Mouse (Mus musculus): ENCODE measurements at regions not wholly inside any gene's neighbourhood (a gene's known extent, or its start where the extent isn't known, plus 50 kb on each side); places are given as distances from the start of the nearest gene placed in this dataset.

- DNase-seq (ENCODE audit: low read depth, low spot score): no peak
Measured at GRCm38 (mm10) chr12:25393501-25393900, 296.6 kb upstream of the Id2 start.

GRCm38 (mm10) chr12:25389202-25389601 is 292.3 kb upstream of the Id2 start:
- no peak for DNase-seq (ENCODE audit: low read depth, low spot score)

GRCm38 (mm10) chr12:25387791-25388280 is 290.9 kb upstream of the Id2 start:
- DNase-seq (ENCODE audit: low read depth, low spot score): no peak

- DNase-seq (ENCODE audit: low read depth, low spot score): no peak
Measured at GRCm38 (mm10) chr12:25382961-25383360, 286.0 kb upstream of the Id2 start.

GRCm38 (mm10) chr12:25382475-25382874 is 285.5 kb upstream of the Id2 start:
- no peak for DNase-seq (ENCODE audit: low read depth, low spot score)

GRCm38 (mm10) chr12:25381619-25382018 is 284.7 kb upstream of the Id2 start:
- DNase-seq (ENCODE audit: low read depth, low spot score): no peak

DNA sequence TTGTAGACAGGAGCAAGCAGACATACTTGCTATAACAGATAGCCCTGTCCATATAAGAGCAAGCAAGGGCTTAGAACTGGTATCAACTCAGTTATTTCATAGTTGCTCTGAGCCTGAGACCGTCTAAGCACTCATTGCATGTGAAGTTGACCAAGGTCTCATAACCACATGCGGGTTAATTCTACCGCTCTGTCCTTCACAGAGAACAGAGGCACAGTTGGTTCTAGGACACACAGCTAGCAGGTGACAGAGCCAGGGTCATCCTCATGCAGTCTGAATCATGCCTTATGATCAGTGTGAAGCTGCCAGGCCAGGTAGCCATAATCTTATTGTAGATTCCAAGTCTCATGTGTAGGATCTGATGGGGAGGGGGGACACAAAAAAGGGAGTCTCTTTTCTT is 283.1 kb upstream of the Id2 start:
- DNase-seq (ENCODE audit: low read depth, low spot score): no peak

DNA sequence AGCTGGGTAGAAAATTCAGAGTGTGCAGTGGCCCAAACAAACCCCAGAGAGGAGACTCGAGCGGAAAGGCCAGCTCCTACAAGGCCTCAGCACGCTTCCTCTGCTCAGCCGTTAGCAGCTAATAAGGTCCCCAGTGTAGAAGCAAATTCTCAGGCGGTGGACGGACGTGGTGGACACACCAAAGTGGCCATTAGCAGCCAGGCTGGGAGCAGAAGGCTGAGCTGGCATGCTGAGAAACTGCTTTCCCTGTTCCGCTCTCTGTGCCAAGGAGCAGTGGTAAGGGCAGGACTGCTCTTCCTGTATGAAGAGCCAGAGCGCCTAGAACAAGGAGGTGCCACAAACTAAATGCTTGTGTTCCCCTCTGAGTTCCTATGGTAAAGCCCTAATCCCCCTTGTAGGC is 282.1 kb upstream of the Id2 start:
- DNase-seq (ENCODE audit: low read depth, low spot score): peak; percentile 54

DNA sequence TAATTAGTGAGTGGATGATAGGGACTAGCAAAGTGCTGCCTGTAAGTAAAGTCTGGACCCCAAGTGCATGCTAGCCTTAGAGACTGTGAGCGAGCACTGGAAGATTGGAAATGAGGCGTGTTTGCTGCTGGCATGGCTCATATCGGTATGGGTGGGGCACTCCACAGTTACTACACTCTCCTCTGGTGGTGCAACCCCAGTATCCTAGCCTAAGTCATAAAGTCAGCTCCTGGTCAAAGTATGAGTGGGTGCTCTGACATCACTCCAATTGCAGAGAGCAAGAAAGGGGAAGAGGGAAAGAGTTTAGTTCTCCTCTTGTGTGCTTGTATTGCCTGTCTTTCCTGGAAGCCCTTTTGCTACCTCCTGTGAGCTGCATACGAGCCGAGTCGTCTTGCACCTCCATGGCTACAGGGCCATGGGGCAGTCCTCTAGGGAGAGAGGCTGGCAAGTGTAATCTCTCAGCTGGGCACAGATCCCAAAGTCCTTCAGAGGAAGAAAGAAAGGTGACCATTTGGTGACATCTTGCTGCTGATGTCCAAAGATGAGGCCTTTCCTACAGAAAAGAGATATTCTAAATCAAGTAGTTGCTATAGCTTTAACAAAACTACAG is 281.2 kb upstream of the Id2 start:
- DNase-seq (ENCODE audit: low read depth, low spot score): no peak

GRCm38 (mm10) chr12:25376451-25376850 is 279.5 kb upstream of the Id2 start:
- peak; percentile 19 for DNase-seq (ENCODE audit: low read depth, low spot score)

DNA sequence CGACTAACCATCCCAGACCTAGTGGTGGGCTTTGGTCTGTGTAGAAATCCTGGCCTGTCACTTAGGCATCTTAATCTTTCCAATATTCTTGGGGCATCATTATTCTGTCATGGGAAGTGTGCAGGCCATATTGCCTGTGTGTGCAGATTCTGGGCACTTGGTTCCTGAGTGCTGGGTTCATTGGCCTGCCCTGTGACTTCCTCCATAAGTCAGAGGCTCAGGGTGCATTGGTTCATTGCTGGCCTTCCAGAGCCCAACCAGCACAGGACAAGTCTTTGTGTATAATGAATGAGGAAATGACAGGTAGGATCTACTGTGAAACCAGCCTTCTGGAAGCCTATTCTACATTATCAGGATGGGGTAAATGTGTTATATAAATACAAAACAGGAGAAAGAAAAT is 270.6 kb upstream of the Id2 start:
- DNase-seq (ENCODE audit: low read depth, low spot score): no peak

- no peak for DNase-seq (ENCODE audit: low read depth, low spot score)
Measured at GRCm38 (mm10) chr12:25365600-25366267, 268.8 kb upstream of the Id2 start.

- DNase-seq (ENCODE audit: low read depth, low spot score): peak; percentile 36
Measured at GRCm38 (mm10) chr12:25364966-25365568, 268.1 kb upstream of the Id2 start.

DNA sequence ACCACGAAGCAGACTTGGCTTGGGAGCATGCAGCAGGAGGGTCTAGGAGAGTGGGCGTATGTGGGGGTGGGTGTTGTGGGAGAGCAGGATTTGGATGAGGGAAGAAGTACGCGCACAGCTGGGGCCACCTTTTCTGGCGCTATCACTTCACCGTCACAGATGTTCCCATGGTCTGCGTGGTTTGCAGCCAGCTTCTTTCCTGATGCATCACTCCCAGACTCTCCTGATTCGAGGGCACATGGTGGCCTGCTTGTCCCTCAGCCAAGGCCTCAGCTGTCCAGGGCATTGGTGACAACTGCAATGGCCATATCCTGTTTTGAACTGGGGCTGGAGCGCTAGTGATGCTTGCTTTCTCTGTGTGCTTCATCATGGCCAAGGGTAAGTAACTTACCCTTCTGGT is 266.9 kb upstream of the Id2 start:
- peak; percentile 14 for DNase-seq (ENCODE audit: low read depth, low spot score)

- no peak for DNase-seq (ENCODE audit: low read depth, low spot score)
Measured at GRCm38 (mm10) chr12:25363341-25363740, 266.4 kb upstream of the Id2 start.

DNA sequence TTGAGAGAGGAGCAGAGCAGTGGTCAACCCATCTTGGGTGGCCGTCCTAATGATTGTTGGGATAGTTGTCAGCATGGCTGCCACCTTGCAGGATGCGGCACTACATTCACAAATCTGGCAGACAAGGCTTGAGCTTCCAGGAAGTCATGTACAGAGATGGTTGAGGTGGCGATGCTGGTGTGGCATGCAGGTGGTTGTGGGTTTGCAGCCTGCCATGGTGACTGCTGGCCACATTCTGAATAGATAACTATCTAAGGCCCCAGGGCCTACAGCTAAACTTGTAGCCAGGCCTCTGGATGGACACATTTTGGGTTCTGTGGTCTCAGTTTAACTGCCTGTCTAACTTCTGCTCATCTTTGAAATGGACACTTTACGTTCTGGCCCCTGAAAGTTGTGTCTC is 265.8 kb upstream of the Id2 start:
- no peak for DNase-seq (ENCODE audit: low read depth, low spot score)

GRCm38 (mm10) chr12:25360726-25361125 is 263.8 kb upstream of the Id2 start:
- no peak for DNase-seq (ENCODE audit: low read depth, low spot score)

DNA sequence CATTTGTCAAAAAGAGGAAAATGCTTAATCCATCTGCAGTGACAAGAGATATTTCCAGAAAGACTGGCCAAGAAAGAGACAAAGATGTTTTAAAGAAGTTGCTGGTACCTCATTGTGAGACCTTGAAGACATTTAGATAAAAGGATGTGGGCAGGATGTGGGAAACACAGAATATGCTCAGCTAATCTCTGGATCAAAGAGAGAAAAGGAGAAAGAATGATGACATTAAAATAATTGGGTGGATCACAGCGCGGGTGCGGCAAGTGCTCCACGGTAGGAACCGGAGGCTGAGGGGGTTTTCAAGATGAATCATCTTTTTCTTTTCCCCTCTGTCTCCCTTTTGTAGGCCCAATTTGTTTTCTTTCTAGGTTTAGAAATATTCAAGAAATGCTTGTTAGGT is 263.0 kb upstream of the Id2 start:
- DNase-seq (ENCODE audit: low read depth, low spot score): no peak

- no peak for DNase-seq (ENCODE audit: low read depth, low spot score)
Measured at GRCm38 (mm10) chr12:25358846-25359525, 262.0 kb upstream of the Id2 start.

DNA sequence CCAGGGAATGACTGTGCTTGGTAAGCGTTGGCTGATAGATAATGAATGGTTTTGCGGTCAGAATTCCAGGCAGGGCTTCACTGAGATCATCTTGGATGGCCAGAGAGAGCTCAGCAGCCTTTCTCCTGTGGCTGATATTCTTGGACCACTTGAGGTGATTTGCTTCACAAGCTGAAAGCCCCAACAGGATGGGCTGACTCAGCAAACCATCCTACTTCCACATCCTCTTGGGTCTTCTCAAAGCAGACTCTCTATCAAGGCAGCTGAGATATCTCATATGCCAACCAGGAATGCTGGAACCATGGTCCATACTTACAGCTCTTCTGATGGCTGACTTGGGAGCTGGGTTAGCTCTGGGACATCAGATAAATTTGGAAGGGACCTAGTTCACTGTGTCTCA is 259.8 kb upstream of the Id2 start:
- DNase-seq (ENCODE audit: low read depth, low spot score): no peak

DNA sequence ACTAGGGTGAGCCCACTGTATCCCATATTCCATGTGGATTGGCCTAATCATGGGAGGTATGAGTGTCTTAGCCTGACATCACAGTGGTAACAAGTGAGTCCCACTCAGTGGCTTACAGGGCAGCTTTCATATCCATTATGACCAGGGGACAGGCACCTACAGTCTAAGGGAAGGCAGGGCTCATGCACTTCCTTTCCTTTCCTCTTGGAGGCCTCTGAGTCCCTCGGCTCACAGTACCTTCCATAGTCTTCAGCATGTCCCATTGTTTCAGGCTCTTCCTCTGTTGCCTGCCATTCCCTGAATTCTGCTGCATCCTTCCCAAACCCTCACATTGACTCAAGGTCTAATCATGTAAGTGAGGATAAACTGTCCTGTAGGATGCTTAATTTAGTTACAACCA is 258.3 kb upstream of the Id2 start:
- DNase-seq (ENCODE audit: low read depth, low spot score): no peak

DNA sequence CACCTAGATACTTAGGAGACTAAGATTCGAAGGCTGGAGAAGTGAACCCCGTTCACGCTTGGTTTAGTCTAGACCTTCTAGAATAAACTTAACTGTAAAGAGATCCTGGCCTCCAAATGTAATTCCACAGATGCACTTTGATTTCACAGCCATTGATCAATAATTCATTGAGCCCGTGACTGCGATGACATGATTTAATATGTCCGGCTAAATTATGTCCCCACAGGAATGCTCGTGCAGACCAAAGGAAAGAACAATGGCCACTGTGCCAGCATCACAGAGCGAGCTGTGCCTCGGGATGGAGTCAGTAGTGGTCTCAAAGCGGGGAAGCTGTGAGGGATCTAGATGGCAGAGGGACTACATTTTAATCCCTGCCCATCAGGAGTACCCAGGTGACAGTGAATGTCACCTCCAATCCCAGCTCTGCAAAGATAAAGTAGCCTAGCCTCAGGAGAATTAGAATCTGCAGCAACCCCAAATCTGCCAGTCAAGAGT is 256.5 kb upstream of the Id2 start:
- no peak for DNase-seq (ENCODE audit: low read depth, low spot score)
